Mouse (Mus musculus) adrenal gland, adult (tissue): ENCODE measurements around the gene Ehd3.
A peak's percentile ranks its signal among the peaks of the same experiment; 100 is the strongest.

Source experiments
- DNase-seq, 2 experiments: peaks; one replicate each; pipeline ENCODE4 v3.0.0; 2022 to 2023; ENCODE audit warnings: low spot score in 1 of 2; ENCODE audit not compliant: inconsistent age in 2 of 2

Ehd3 gene

DNA sequence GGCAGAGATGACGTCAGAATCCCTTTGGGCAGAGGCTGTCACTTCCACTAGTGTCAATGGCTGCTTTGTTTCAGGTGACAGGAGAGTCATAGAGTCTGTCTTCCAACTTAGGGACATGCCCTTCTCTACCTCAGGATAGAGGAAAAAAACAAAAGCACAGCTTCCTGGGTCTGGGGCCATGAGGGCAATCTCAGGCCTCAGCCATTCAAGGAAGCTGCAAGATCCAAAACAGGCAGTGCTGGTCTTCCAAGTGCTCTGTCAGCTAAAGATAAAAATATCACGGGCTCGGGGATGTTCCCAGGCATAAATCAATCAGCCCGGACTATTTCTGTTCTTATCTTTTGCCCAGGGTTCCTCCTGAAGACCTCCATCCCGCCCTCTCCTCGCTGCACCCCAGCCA is 77.4 kb downstream of the Ehd3 start:
- peak; percentile 33 to 67 for DNase-seq
